Mouse (Mus musculus): ENCODE results near the gene Hras. TPM values are rescaled to one million over a fixed set of nuclear protein-coding genes. Genes with fewer than 3 reads are reported as not detected.

Gene Hras
- total and polyA plus RNA-seq, 3 experiments, result 149 to 183 TPM; not detected in 1

GRCm38 (mm10) chr7:141228279-141229067, 34.7 kb upstream of the Hras start, which contains the start of gene Phrf1:
Gene Phrf1, plus strand, starts transcription at chr7:141228784.
- peak; percentile 93 for DNase-seq (ENCODE audit: low read depth, low spot score)
- Histone ChIP-seq H3K9ac (ENCODE audit: control insufficient read depth, low read depth, low read length, poor library complexity, severe bottlenecking) (peak within 1 kb of the TSS; percentile 83), H3K27me3 (ENCODE audit: control insufficient read depth in 1 of 2, insufficient read depth in 2 of 2, low read length in 2 of 2) (no peaks in the 10 kb centered on the region), H3K9me3 (replicated peaks; ENCODE audit: insufficient read depth, low read length) (no peaks in the 10 kb centered on the region), H3K36me3 (ENCODE audit: control insufficient read depth in 1 of 2, insufficient read depth in 2 of 2, low read length in 2 of 2) (peaks cover 11 to 14% of the 10 kb centered on the region in 2 experiments; a peak in 3 of 4 replicates), H3K27ac (ENCODE audit: control insufficient read depth, low read depth, low read length) (peak within 1 kb of the TSS; percentile 89), H3K4me1 (ENCODE audit: control insufficient read depth in 1 of 2, insufficient read depth in 2 of 2, low read length in 2 of 2) (peaks cover 4 to 12% of the 10 kb centered on the region in 2 experiments; a peak in 2 of 4 replicates), H3K79me2 (ENCODE audit: control insufficient read depth, insufficient read depth, low read length, poor library complexity) (peaks cover 36% of the 10 kb centered on the region), H3K4me3 (ENCODE audit: control insufficient read depth in 1 of 2, insufficient read depth in 1 of 2, low read depth in 2 of 2, low read length in 2 of 2) (peak within 1 kb of the TSS; percentile 76 to 78)
- peak; percentile 45; the same call in 1 of the 2 replicates for TF ChIP-seq POLR2AphosphoS2 (IDR thresholded peaks at IDR 0.05; ENCODE audit: low read length)
- no peak; the same call in 1 of the 2 replicates for TF ChIP-seq POLR2AphosphoS5 (IDR thresholded peaks at IDR 0.05; ENCODE audit: borderline replicate concordance, low read depth, low read length)
- TF ChIP-seq SIN3A (IDR thresholded peaks at IDR 0.05; ENCODE audit: low read length), result peak; percentile 66; the same call in 1 of the 2 replicates
- no peak for TF ChIP-seq CHD2 (IDR thresholded peaks at IDR 0.05; ENCODE audit: low read length)
- peak; percentile 72 to 80; a peak in 3 of 4 replicates for TF ChIP-seq POLR2A (IDR thresholded peaks at IDR 0.05; ENCODE audit: control insufficient read depth in 1 of 2, insufficient read depth in 1 of 2, low read depth in 1 of 2, low read length in 2 of 2, poor library complexity in 1 of 2)
- peak; percentile 54; the same call in 1 of the 2 replicates for TF ChIP-seq BHLHE40 (IDR thresholded peaks at IDR 0.05; ENCODE audit: borderline replicate concordance, low read depth, low read length)
- TF ChIP-seq TAL1 (IDR thresholded peaks at IDR 0.05; ENCODE audit: low read length), result no peak
- TF ChIP-seq ZMIZ1 (IDR thresholded peaks at IDR 0.05; ENCODE audit: low read depth, low read length), result no peak
- no peak for TF ChIP-seq ZNF384 (IDR thresholded peaks at IDR 0.05; ENCODE audit: low read depth, low read length)
- TF ChIP-seq MYC (IDR thresholded peaks at IDR 0.05; ENCODE audit: low read depth, low read length), result peak; percentile 48; the same call in 1 of the 2 replicates
- TF ChIP-seq SMC3 (IDR thresholded peaks at IDR 0.05; ENCODE audit: low read depth, low read length), result peak; percentile 55
- TF ChIP-seq ZKSCAN1 (IDR thresholded peaks at IDR 0.05; ENCODE audit: low read depth, low read length), result no peak
- peak; percentile 100 for TF ChIP-seq CHD1 (IDR thresholded peaks at IDR 0.05; ENCODE audit: low read depth, low read length)
- TF ChIP-seq ELF1 (IDR thresholded peaks at IDR 0.05; ENCODE audit: low read depth, low read length), result peak; percentile 88
- TF ChIP-seq USF1 (IDR thresholded peaks at IDR 0.05; ENCODE audit: low read depth, low read length), result no peak
- TF ChIP-seq EP300 (IDR thresholded peaks at IDR 0.05; ENCODE audit: low read depth in 1 of 2, low read length in 2 of 2), result no peak
- peak; percentile 93 for TF ChIP-seq MYB (IDR thresholded peaks at IDR 0.05; ENCODE audit: low read depth, low read length)
- no peak for TF ChIP-seq MEF2A (IDR thresholded peaks at IDR 0.05; ENCODE audit: extremely low read depth, insufficient replicate concordance, low read depth, low read length, poor library complexity, severe bottlenecking)
- TF ChIP-seq ETS1 (IDR thresholded peaks at IDR 0.05; ENCODE audit: low read depth, low read length), result no peak
- peak; percentile 90 to 95 (median 91) for TF ChIP-seq CTCF (IDR thresholded peaks at IDR 0.05 in 2 of 3, conservative IDR thresholded peaks at IDR 0.05 in 1 of 3; ENCODE audit: control insufficient read depth in 1 of 3, insufficient read depth in 1 of 3, low read depth in 2 of 3, low read length in 3 of 3, poor library complexity in 1 of 3, severe bottlenecking in 1 of 3)
- no peak for TF ChIP-seq ZC3H11A (IDR thresholded peaks at IDR 0.05; ENCODE audit: low read depth, low read length)
- peak; percentile 61; the same call in 1 of the 2 replicates for TF ChIP-seq MXI1 (IDR thresholded peaks at IDR 0.05; ENCODE audit: low read depth, low read length)
- no peak for TF ChIP-seq RCOR1 (IDR thresholded peaks at IDR 0.05; ENCODE audit: low read depth, low read length)
- no peak for TF ChIP-seq MAFK (IDR thresholded peaks at IDR 0.05; ENCODE audit: borderline replicate concordance, low read depth, low read length)
- peak; percentile 65 for TF ChIP-seq NELFE (IDR thresholded peaks at IDR 0.05; ENCODE audit: low read depth, low read length)
- TF ChIP-seq HCFC1 (IDR thresholded peaks at IDR 0.05; ENCODE audit: low read depth, low read length), result peak; percentile 89
- TF ChIP-seq TBP (IDR thresholded peaks at IDR 0.05; ENCODE audit: low read depth, low read length), result peak; percentile 42; the same call in 1 of the 2 replicates
- no peak for TF ChIP-seq JUND (IDR thresholded peaks at IDR 0.05; ENCODE audit: low read depth, low read length)
- TF ChIP-seq NRF1 (IDR thresholded peaks at IDR 0.05; ENCODE audit: insufficient read depth, low read depth, low read length, poor library complexity, severe bottlenecking), result 0 out of 2 replicates have a peak, but pooled peaks have one; percentile 24
- no peak for TF ChIP-seq UBTF (IDR thresholded peaks at IDR 0.05; ENCODE audit: borderline replicate concordance, insufficient read depth, low read depth, low read length)
- no peak for TF ChIP-seq GABPA (IDR thresholded peaks at IDR 0.05; ENCODE audit: low read depth, low read length)
- TF ChIP-seq GATA1 (IDR thresholded peaks at IDR 0.05; ENCODE audit: low read depth, low read length), result no peak
- TF ChIP-seq MAZ (IDR thresholded peaks at IDR 0.05; ENCODE audit: low read depth, low read length), result peak; percentile 53; the same call in 1 of the 2 replicates
- no peak; the same call in 1 of the 2 replicates for TF ChIP-seq RAD21 (IDR thresholded peaks at IDR 0.05; ENCODE audit: low read depth, low read length)
- TF ChIP-seq USF2 (IDR thresholded peaks at IDR 0.05; ENCODE audit: borderline replicate concordance in 1 of 2, insufficient read depth in 1 of 2, low read depth in 1 of 2, low read length in 2 of 2), result no peak

All from MEL (cell line).